20 mouse cellular contexts compared by ENCODE assay signal in the genomic region with DNA sequence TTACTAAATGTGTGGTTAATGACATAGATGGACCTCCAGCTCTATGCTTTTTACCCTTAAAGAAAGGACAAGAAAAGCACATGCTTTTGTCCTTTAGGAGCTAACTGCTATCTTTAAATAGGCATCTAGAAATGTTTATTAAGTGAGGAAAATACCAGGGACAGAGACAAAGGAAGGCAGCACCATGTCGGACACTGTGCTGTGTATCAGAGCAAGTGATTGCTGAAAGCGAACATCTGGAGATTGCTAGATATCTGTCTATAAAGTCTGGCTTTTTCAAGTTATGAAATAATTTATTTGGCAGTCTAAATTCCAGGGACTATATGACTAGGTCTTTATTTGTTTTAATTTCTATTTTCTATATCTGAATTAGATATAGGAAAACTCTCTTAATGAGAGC.
"Had no signal": no experiment of that assay in that cellular context is flagged by ENCODE, and none has a peak within 500 bp of the region (broad histone marks: within the 10 kb centered on the region; RNA-seq: fewer than 3 reads in every experiment).

No protein-coding gene starts in this region.

- DNase-seq: liver; liver, embryonic 13.5 days; liver, postnatal 0 days; midbrain, embryonic 14.5 days; retina, postnatal 1 day; right cerebral cortex, adult 18-20 months; right cerebral cortex, postnatal 25 days; right cerebral cortex, postnatal 4 days; spleen, adult 18-20 months; thymus, adult 18-20 months; thymus, postnatal 14 days; thymus, postnatal 4 days had no signal

- H3K27me3 ChIP-seq: midbrain, embryonic 12.5 days; neural tube, embryonic 13.5 days; neural tube, embryonic 15.5 days had no signal

- H3K9ac ChIP-seq: liver, embryonic 13.5 days; liver, embryonic 15.5 days; liver, postnatal 0 days; midbrain, embryonic 12.5 days; neural tube, embryonic 13.5 days; neural tube, embryonic 15.5 days had no signal

- H3K4me2 ChIP-seq: liver, embryonic 11.5 days; liver, embryonic 13.5 days; liver, embryonic 15.5 days; midbrain, embryonic 12.5 days; neural tube, embryonic 13.5 days; neural tube, embryonic 15.5 days had no signal

- H3K9me3 ChIP-seq: liver, embryonic 13.5 days; liver, embryonic 15.5 days; midbrain, embryonic 10.5 days; midbrain, embryonic 12.5 days; neural tube, embryonic 13.5 days; neural tube, embryonic 15.5 days had no signal

- H3K36me3 ChIP-seq: liver, embryonic 13.5 days; liver, embryonic 15.5 days; midbrain, embryonic 10.5 days; midbrain, embryonic 12.5 days; neural tube, embryonic 13.5 days; neural tube, embryonic 15.5 days had no signal

- ATAC-seq: liver, postnatal 0 days; midbrain, embryonic 16.5 days had no signal

- H3K4me3 ChIP-seq: liver, embryonic 13.5 days; liver, embryonic 15.5 days; midbrain, embryonic 10.5 days; midbrain, embryonic 12.5 days; myocyte; neural tube, embryonic 13.5 days; neural tube, embryonic 15.5 days had no signal

- H3K27ac ChIP-seq: liver, embryonic 13.5 days; liver, embryonic 15.5 days; midbrain, embryonic 10.5 days; midbrain, embryonic 12.5 days; neural tube, embryonic 13.5 days; neural tube, embryonic 15.5 days had no signal
